Comparison of ENCODE assay signal across 18 mouse cellular contexts in genomic region chr4:5276113-5276512, GRCm38 (mm10).
"Had no signal": no experiment of that assay in that cellular context is flagged by ENCODE, and none has a peak within 500 bp of the region (broad histone marks: within the 10 kb centered on the region; RNA-seq: fewer than 3 reads in every experiment).

No protein-coding gene starts in this region.

- ATAC-seq: liver, postnatal 0 days; lung, postnatal 0 days; midbrain, embryonic 13.5 days; midbrain, embryonic 16.5 days had no signal

- H3K27me3 ChIP-seq: liver, embryonic 15.5 days; lung, embryonic 15.5 days; midbrain, embryonic 13.5 days; neural tube, embryonic 12.5 days; stomach, embryonic 15.5 days had no signal

- H3K36me3 ChIP-seq: liver, embryonic 15.5 days; lung, embryonic 15.5 days; midbrain, embryonic 13.5 days; neural tube, embryonic 12.5 days; stomach, embryonic 15.5 days had no signal

- H3K4me2 ChIP-seq: liver, embryonic 15.5 days; lung, embryonic 15.5 days; midbrain, embryonic 11.5 days; midbrain, embryonic 13.5 days; neural tube, embryonic 12.5 days; stomach, embryonic 15.5 days had no signal

- H3K9me3 ChIP-seq: liver, embryonic 15.5 days; lung, embryonic 15.5 days; midbrain, embryonic 13.5 days; neural tube, embryonic 12.5 days; stomach, embryonic 15.5 days had no signal

- H3K9ac ChIP-seq: liver, embryonic 15.5 days; liver, postnatal 0 days; lung, embryonic 15.5 days; midbrain, embryonic 13.5 days; neural tube, embryonic 12.5 days; stomach, embryonic 15.5 days had no signal

- H3K4me1 ChIP-seq: liver, embryonic 15.5 days; lung, embryonic 15.5 days; midbrain, embryonic 13.5 days; neural tube, embryonic 12.5 days; stomach, embryonic 15.5 days had no signal

- H3K4me3 ChIP-seq: liver, embryonic 15.5 days; lung, embryonic 15.5 days; midbrain, embryonic 13.5 days; neural tube, embryonic 12.5 days; stomach, embryonic 15.5 days had no signal

- H3K27ac ChIP-seq: liver, embryonic 15.5 days; lung, embryonic 15.5 days; macrophage; midbrain, embryonic 13.5 days; neural tube, embryonic 12.5 days; stomach, embryonic 15.5 days; stomach, postnatal 0 days had no signal

- DNase-seq: liver, postnatal 0 days; lung, adult 2 months; lung, postnatal 14 days; lung, postnatal 36 days; right cerebral cortex, postnatal 14 days; thymus, adult 2 months; thymus, postnatal 25 days; thymus, postnatal 4 days had no signal
